Mouse (Mus musculus) heart, adult 2 months (tissue): ENCODE measurements at regions not wholly inside any gene's neighbourhood (a gene's known extent, or its start where the extent isn't known, plus 50 kb on each side); places are given as distances from the start of the nearest gene placed in this dataset.
A peak's percentile ranks its signal among the peaks of the same experiment; 100 is the strongest.
"Not testable (repeated sequence)": the region's sequence is repeated elsewhere in the genome, so short reads cannot be mapped to it uniquely, and the experiment has no call there.

Experiments
- DNase-seq, 2 experiments: peaks; one replicate each; pipeline ENCODE4 v3.0.0; 2021
- H3K27ac ChIP-seq: fragments of 200-600 bp; 2 replicates; pipeline ENCODE4 v1.8.1; 2022
- H3K27me3 ChIP-seq: fragments of 200-500 bp; 2 replicates; pipeline ENCODE4 v1.6.1; 2012; ENCODE audit warnings: mild to moderate bottlenecking, low read length, inconsistent platforms, mixed read lengths; ENCODE audit not compliant: control insufficient read depth, insufficient read depth
- H3K36me3 ChIP-seq: fragments of 200-500 bp; 2 replicates; pipeline ENCODE4 v1.6.1; 2012; ENCODE audit warnings: low read length, inconsistent platforms; ENCODE audit not compliant: control insufficient read depth, insufficient read depth
- H3K4me1 ChIP-seq: fragments of 200-500 bp; 2 replicates; pipeline ENCODE4 v1.6.1; 2011; ENCODE audit warnings: low read length; ENCODE audit not compliant: control insufficient read depth, insufficient read depth
- H3K4me3 ChIP-seq: fragments of 200-600 bp; 2 replicates; pipeline ENCODE4 v1.8.1; 2022
- H3K79me2 ChIP-seq: fragments of 200-500 bp; replicated peaks from 2 replicates; pipeline ENCODE4 v1.6.1; 2012; ENCODE audit warnings: mild to moderate bottlenecking, inconsistent platforms, low read length, moderate library complexity, mixed read lengths; ENCODE audit not compliant: control insufficient read depth, insufficient read depth
- H3K9ac ChIP-seq: fragments of 200-500 bp; 2 replicates; pipeline ENCODE4 v1.6.1; 2012; ENCODE audit warnings: low read depth, mild to moderate bottlenecking, control low read depth, inconsistent platforms, low read length, mixed read lengths
- CTCF ChIP-seq: fragments of 200-600 bp; IDR thresholded peaks from 2 replicates; pipeline ENCODE4 v1.8.1; 2022; ENCODE audit warnings: antibody characterized with exemption, mild to moderate bottlenecking, moderate library complexity
- EP300 ChIP-seq: fragments of 200-500 bp; IDR thresholded peaks from 2 replicates; pipeline ENCODE4 v1.6.1; 2011; ENCODE audit warnings: low read depth, low read length, control low read depth; ENCODE audit not compliant: insufficient read depth
- POLR2A ChIP-seq: fragments of 200-500 bp; IDR thresholded peaks from 2 replicates; pipeline ENCODE4 v1.6.1; 2011; ENCODE audit warnings: mild to moderate bottlenecking, low read depth, low read length, control low read depth; ENCODE audit not compliant: insufficient read depth
- WGBS: fragments of 180-500 bp; shearing (Covaris S2); methylation state at CpG from one replicate; pipeline ENCODE4 v1.1.7; 2018; 5-methylcytosine and 5-hydroxymethylcytosine counted together
- intact Hi-C: fragments of 180-260 bp; cut with DNase I; formaldehyde crosslinking; loops from one replicate; pipeline ENCODE4 v1.15.1; 2025

GRCm38 (mm10) chr11:24319222-24319621 lies 241.4 kb downstream of the Bcl11a start:
- Histone ChIP-seq H3K4me1 (no peaks in the 10 kb centered on the region), H3K4me3 (no peak overlapping the region), H3K36me3 (no peaks in the 10 kb centered on the region), H3K9ac (no peak overlapping the region), H3K27me3 (no peaks in the 10 kb centered on the region), H3K27ac (no peak overlapping the region), H3K79me2 (no peaks in the 10 kb centered on the region)
- TF ChIP-seq POLR2A (no peak), EP300 (no peak), CTCF (no peak)
- DNase-seq: no peak
- WGBS: 80% methylated on average over 3 of the region's 3 CpGs
- intact Hi-C loops: no loop called here

DNA sequence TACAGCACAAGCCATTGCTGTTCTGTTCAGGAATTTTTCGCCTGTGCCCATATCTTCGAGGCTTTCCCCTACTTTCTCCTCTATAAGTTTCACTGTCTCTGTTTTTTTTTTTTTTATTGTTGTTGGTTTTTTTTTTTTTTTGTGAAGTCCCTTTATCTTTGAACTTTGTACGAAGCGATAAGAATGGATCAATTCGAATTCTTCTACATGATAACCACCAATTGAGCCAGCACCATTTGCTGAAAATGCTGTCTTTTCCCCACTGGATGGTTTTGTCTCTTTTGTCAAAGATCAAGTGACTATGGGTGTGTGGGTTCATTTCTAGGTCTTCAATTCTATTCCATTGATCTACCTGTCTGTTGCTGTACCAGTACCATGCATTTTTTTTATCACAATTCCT lies 244.6 kb downstream of the Bcl11a start:
- DNase-seq, intact Hi-C loops, H3K36me3 ChIP-seq, H3K27me3 ChIP-seq, H3K4me1 ChIP-seq, H3K79me2 ChIP-seq, H3K4me3 ChIP-seq, H3K9ac ChIP-seq, H3K27ac ChIP-seq: not testable (repeated sequence)
- WGBS: 84% methylated on average over 5 of the region's 5 CpGs

GRCm38 (mm10) chr11:24328481-24328880 lies 250.6 kb downstream of the Bcl11a start:
- Histone ChIP-seq H3K79me2 (no peaks in the 10 kb centered on the region), H3K4me1 (no peaks in the 10 kb centered on the region), H3K4me3 (no peak overlapping the region), H3K27ac (no peak overlapping the region), H3K27me3 (no peaks in the 10 kb centered on the region), H3K9ac (no peak overlapping the region), H3K36me3 (no peaks in the 10 kb centered on the region)
- DNase-seq: no peak
- intact Hi-C loops: no loop called here
- TF ChIP-seq CTCF (no peak), EP300 (no peak), POLR2A (no peak)
- WGBS: 28% methylated on average over 4 of the region's 4 CpGs

GRCm38 (mm10) chr11:24330366-24331124 lies 252.7 kb downstream of the Bcl11a start:
- Histone ChIP-seq H3K4me1 (no peaks in the 10 kb centered on the region), H3K36me3 (no peaks in the 10 kb centered on the region), H3K27me3 (no peaks in the 10 kb centered on the region), H3K9ac (no peak overlapping the region), H3K27ac (no peak overlapping the region), H3K79me2 (no peaks in the 10 kb centered on the region), H3K4me3 (no peak overlapping the region)
- TF ChIP-seq POLR2A (no peak), EP300 (no peak)
- WGBS: 84% methylated on average over 10 of the region's 10 CpGs
- no peak for DNase-seq
- intact Hi-C loops: no loop called here

GRCm38 (mm10) chr11:24332241-24332640 lies 254.4 kb downstream of the Bcl11a start:
- Histone ChIP-seq H3K9ac (no peak overlapping the region), H3K4me3 (no peak overlapping the region), H3K79me2 (no peaks in the 10 kb centered on the region), H3K4me1 (no peaks in the 10 kb centered on the region), H3K36me3 (no peaks in the 10 kb centered on the region), H3K27me3 (no peaks in the 10 kb centered on the region), H3K27ac (no peak overlapping the region)
- DNase-seq: no peak
- TF ChIP-seq CTCF (peak; percentile 5; the same call in 1 of the 2 replicates), POLR2A (no peak)
- 79% methylated on average over 3 of the region's 3 CpGs for WGBS
- intact Hi-C loops: no loop called here

GRCm38 (mm10) chr11:24333111-24333510 lies 255.3 kb downstream of the Bcl11a start:
- Histone ChIP-seq H3K9ac (no peak overlapping the region), H3K27ac (no peak overlapping the region), H3K27me3 (no peaks in the 10 kb centered on the region), H3K4me1 (no peaks in the 10 kb centered on the region), H3K4me3 (no peak overlapping the region), H3K79me2 (no peaks in the 10 kb centered on the region), H3K36me3 (no peaks in the 10 kb centered on the region)
- DNase-seq: no peak
- TF ChIP-seq POLR2A: no peak
- no peak for TF ChIP-seq EP300
- TF ChIP-seq CTCF: no peak
- WGBS: 78% methylated on average over 6 of the region's 6 CpGs
- intact Hi-C loops: no loop called here
